Comparison of ENCODE assay signal across 16 mouse cellular contexts in the genomic region with DNA sequence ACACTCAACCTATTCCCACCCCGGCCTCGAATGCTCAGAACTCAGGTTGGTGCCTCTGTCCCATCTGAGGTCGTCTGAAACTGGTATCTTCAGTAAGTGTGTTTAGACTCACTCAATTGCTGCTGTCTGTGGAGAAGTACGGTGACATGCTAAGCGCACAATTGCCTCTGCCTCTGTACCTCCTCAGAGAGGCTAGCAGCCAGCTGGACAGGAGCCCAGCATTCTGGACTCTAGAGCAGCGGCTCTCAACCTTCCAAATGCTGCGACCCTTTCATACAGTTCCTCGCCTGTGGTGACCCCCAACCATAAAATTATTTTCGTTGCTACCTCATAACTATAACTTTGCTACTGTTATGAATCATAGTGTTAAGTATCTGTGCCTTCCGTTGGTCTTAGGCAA. TPM values are rescaled to one million over a fixed set of nuclear protein-coding genes. Genes with fewer than 3 reads are reported as not detected.
DNase-seq lines count a peak whose midpoint lies in the region; ATAC-seq and TF ChIP-seq lines count a peak whose summit lies in the region.
"Had no signal": no experiment of that assay in that cellular context is flagged by ENCODE, and none has a peak within 500 bp of the region (broad histone marks: within the 10 kb centered on the region; RNA-seq: fewer than 3 reads in every experiment).

No protein-coding gene starts in this region.

- no peak for ATAC-seq in forebrain, postnatal 0 days
- no peak for ATAC-seq in kidney, embryonic 16.5 days (ENCODE audit: low FRiP score, low TSS enrichment)
- ATAC-seq in midbrain, embryonic 12.5 days (ENCODE audit: low FRiP score, low read depth): no peak
- no peak for ATAC-seq in midbrain, embryonic 16.5 days
- ATAC-seq in forebrain, embryonic 16.5 days: no peak

- no peak for DNase-seq in forebrain, embryonic 10.5 days (ENCODE audit: extremely low spot score, low spot score)
- DNase-seq in forebrain, postnatal 0 days: no peak
- DNase-seq in kidney, postnatal 14 days: peak; percentile 21
- no peak for DNase-seq in gastrocnemius, postnatal 14 days
- DNase-seq: cerebellum, adult 8-10 months; embryo, embryonic 11 days; right cerebral cortex, postnatal 14 days; thymus, adult 18-20 months had no signal

- no peak overlapping the region for H3K9ac ChIP-seq in forebrain, postnatal 0 days
- no peak overlapping the region for H3K9ac ChIP-seq in kidney, embryonic 16.5 days (replicated peaks; ENCODE audit: low read length)
- no peak overlapping the region for H3K9ac ChIP-seq in midbrain, embryonic 12.5 days (replicated peaks)
- H3K9ac ChIP-seq in midbrain, embryonic 16.5 days (ENCODE audit: low read depth, low read length): no peak overlapping the region
- H3K9ac ChIP-seq in forebrain, embryonic 16.5 days (replicated peaks; ENCODE audit: low read depth, low read length): no peak overlapping the region
- H3K9ac ChIP-seq: hindbrain, embryonic 14.5 days; liver, embryonic 14.5 days had no signal

- intact Hi-C loops in gastrocnemius, postnatal 14 days (cut with DNase I; ENCODE audit: low total_unique reads): no loop called here

- no peak overlapping the region for H3K4me3 ChIP-seq in forebrain, embryonic 10.5 days
- H3K4me3 ChIP-seq in forebrain, postnatal 0 days (ENCODE audit: low read depth, low read length): no peak overlapping the region
- no peak overlapping the region for H3K4me3 ChIP-seq in kidney, embryonic 16.5 days (ENCODE audit: low read length)
- H3K4me3 ChIP-seq in midbrain, embryonic 12.5 days: no peak overlapping the region
- H3K4me3 ChIP-seq in midbrain, embryonic 16.5 days (ENCODE audit: low read depth, low read length): no peak overlapping the region
- no peak overlapping the region for H3K4me3 ChIP-seq in forebrain, embryonic 16.5 days (replicated peaks; ENCODE audit: low read length)
- H3K4me3 ChIP-seq: limb, embryonic 10.5 days had no signal

- H3K9me3 ChIP-seq in forebrain, embryonic 10.5 days: no peaks in the 10 kb centered on the region; the same call in 1 of the 2 replicates
- no peaks in the 10 kb centered on the region for H3K9me3 ChIP-seq in forebrain, postnatal 0 days (ENCODE audit: low read length)
- H3K9me3 ChIP-seq in kidney, embryonic 16.5 days (ENCODE audit: low read length): no peaks in the 10 kb centered on the region
- no peaks in the 10 kb centered on the region for H3K9me3 ChIP-seq in midbrain, embryonic 12.5 days
- no peaks in the 10 kb centered on the region for H3K9me3 ChIP-seq in midbrain, embryonic 16.5 days (replicated peaks; ENCODE audit: control insufficient read depth, low read length, poor library complexity, severe bottlenecking)
- no peaks in the 10 kb centered on the region for H3K9me3 ChIP-seq in forebrain, embryonic 16.5 days (ENCODE audit: control insufficient read depth, low read length)
- H3K9me3 ChIP-seq: limb, embryonic 10.5 days had no signal

- no peak for TF ChIP-seq CTCF in forebrain, postnatal 0 days (IDR thresholded peaks at IDR 0.05; ENCODE audit: low read depth)

- peak overlapping the region; percentile 88 for H3K27ac ChIP-seq in forebrain, embryonic 10.5 days
- no peak overlapping the region for H3K27ac ChIP-seq in forebrain, postnatal 0 days (ENCODE audit: low read depth, low read length)
- H3K27ac ChIP-seq in kidney, embryonic 16.5 days (ENCODE audit: low read length): no peak overlapping the region
- peak overlapping the region; percentile 89; the same call in 1 of the 2 replicates for H3K27ac ChIP-seq in midbrain, embryonic 12.5 days (replicated peaks)
- no peak overlapping the region for H3K27ac ChIP-seq in midbrain, embryonic 16.5 days (ENCODE audit: low read length)
- H3K27ac ChIP-seq in forebrain, embryonic 16.5 days (ENCODE audit: low read length): peak overlapping the region; percentile 41
- H3K27ac ChIP-seq: limb, embryonic 10.5 days; liver, embryonic 14.5 days had no signal

- H3K4me2 ChIP-seq in forebrain, postnatal 0 days (ENCODE audit: low read depth): no peak overlapping the region
- no peak overlapping the region for H3K4me2 ChIP-seq in kidney, embryonic 16.5 days (replicated peaks; ENCODE audit: low read depth, low read length)
- H3K4me2 ChIP-seq in midbrain, embryonic 12.5 days (replicated peaks): no peak overlapping the region
- no peak overlapping the region for H3K4me2 ChIP-seq in midbrain, embryonic 16.5 days (ENCODE audit: low read length)
- H3K4me2 ChIP-seq in forebrain, embryonic 16.5 days (ENCODE audit: low read length): no peak overlapping the region
- H3K4me2 ChIP-seq: hindbrain, embryonic 14.5 days had no signal

- peaks cover 82% of the 10 kb centered on the region for H3K4me1 ChIP-seq in forebrain, embryonic 10.5 days
- peaks cover 10% of the 10 kb centered on the region for H3K4me1 ChIP-seq in forebrain, postnatal 0 days (ENCODE audit: insufficient read depth)
- peaks cover 17% of the 10 kb centered on the region for H3K4me1 ChIP-seq in kidney, embryonic 16.5 days (ENCODE audit: insufficient read depth, low read length)
- H3K4me1 ChIP-seq in midbrain, embryonic 12.5 days: peaks cover 73% of the 10 kb centered on the region
- H3K4me1 ChIP-seq in midbrain, embryonic 16.5 days (ENCODE audit: control insufficient read depth, insufficient read depth, low read length): peaks cover 15% of the 10 kb centered on the region
- peaks cover 64% of the 10 kb centered on the region for H3K4me1 ChIP-seq in forebrain, embryonic 16.5 days (replicated peaks; ENCODE audit: control insufficient read depth, insufficient read depth, low read length)

- 86% methylated on average over 10 of the region's 10 CpGs for WGBS in forebrain, embryonic 10.5 days
- 37% methylated on average over 10 of the region's 10 CpGs for WGBS in forebrain, postnatal 0 days
- 66% methylated on average over 10 of the region's 10 CpGs for WGBS in kidney, embryonic 16.5 days
- 81% methylated on average over 10 of the region's 10 CpGs for WGBS in midbrain, embryonic 12.5 days
- 67% methylated on average over 10 of the region's 10 CpGs for WGBS in midbrain, embryonic 16.5 days
- 34% methylated on average over 10 of the region's 10 CpGs for WGBS in forebrain, embryonic 16.5 days

- peaks cover 11% of the 10 kb centered on the region for H3K36me3 ChIP-seq in forebrain, embryonic 10.5 days (replicated peaks)
- H3K36me3 ChIP-seq in forebrain, postnatal 0 days (ENCODE audit: insufficient read depth): no peaks in the 10 kb centered on the region
- no peaks in the 10 kb centered on the region for H3K36me3 ChIP-seq in kidney, embryonic 16.5 days (ENCODE audit: insufficient read depth, low read length)
- H3K36me3 ChIP-seq in midbrain, embryonic 12.5 days: no peaks in the 10 kb centered on the region
- H3K36me3 ChIP-seq in midbrain, embryonic 16.5 days (ENCODE audit: control insufficient read depth, insufficient read depth, low read length): no peaks in the 10 kb centered on the region
- no peaks in the 10 kb centered on the region for H3K36me3 ChIP-seq in forebrain, embryonic 16.5 days (ENCODE audit: control insufficient read depth, insufficient read depth)

- H3K27me3 ChIP-seq in forebrain, embryonic 10.5 days (ENCODE audit: poor library complexity, severe bottlenecking): peaks cover 54% of the 10 kb centered on the region
- H3K27me3 ChIP-seq in forebrain, postnatal 0 days (ENCODE audit: insufficient read depth, low read length): no peaks in the 10 kb centered on the region
- peaks cover 30% of the 10 kb centered on the region for H3K27me3 ChIP-seq in kidney, embryonic 16.5 days (ENCODE audit: insufficient read depth, low read length)
- peaks cover 62% of the 10 kb centered on the region for H3K27me3 ChIP-seq in midbrain, embryonic 12.5 days
- no peaks in the 10 kb centered on the region; the same call in 1 of the 2 replicates for H3K27me3 ChIP-seq in midbrain, embryonic 16.5 days (ENCODE audit: control insufficient read depth, insufficient read depth, low read depth, low read length)
- no peaks in the 10 kb centered on the region for H3K27me3 ChIP-seq in forebrain, embryonic 16.5 days (replicated peaks; ENCODE audit: control insufficient read depth, insufficient read depth, low read length)

RNA-seq across cellular contexts. Expression of gene Prdm16, which starts 34.3 kb away (rescaled TPM):
- 40.1 and 43.1 TPM in 2 replicates for polyA plus RNA-seq in forebrain, embryonic 10.5 days (2016; fragmentation: Nextera tagmentation; extraction: Ambion mirVana)
- total RNA-seq in forebrain, postnatal 0 days (2014; rRNA removed): 9.8 and 10.7 TPM in 2 replicates
- 7.8 and 16.3 TPM in 2 replicates for polyA plus RNA-seq in forebrain, postnatal 0 days (2015; fragmentation: Nextera tagmentation; extraction: Ambion mirVana)
- polyA plus RNA-seq in kidney, embryonic 16.5 days (2015; fragmentation: Nextera tagmentation; extraction: Ambion mirVana): 22.3 and 24.7 TPM in 2 replicates
- 14.5 and 16.2 TPM in 2 replicates for polyA plus RNA-seq in midbrain, embryonic 12.5 days (2016; fragmentation: Nextera tagmentation; extraction: Ambion mirVana)
- polyA plus RNA-seq in midbrain, embryonic 16.5 days (2015; fragmentation: Nextera tagmentation; extraction: Ambion mirVana): 11.8 and 13.1 TPM in 2 replicates
- polyA plus RNA-seq in forebrain, embryonic 16.5 days (2015; fragmentation: Nextera tagmentation; extraction: Ambion mirVana): 29.8 and 35.0 TPM in 2 replicates
- 1 to 10 TPM; 1.2 to 3.5 TPM for total RNA-seq in gastrocnemius, postnatal 14 days (2021)
- polyA plus RNA-seq: C2C12 had no signal

Comparison
In these comparisons a context has a peak if more than half of its experiments do, and no peak if none do; other contexts are left out.
1. H3K27ac ChIP-seq: peak in forebrain, embryonic 10.5 days (single experiment), midbrain, embryonic 12.5 days (single experiment) and forebrain, embryonic 16.5 days (single experiment); none in forebrain, postnatal 0 days (single experiment), kidney, embryonic 16.5 days (single experiment) and midbrain, embryonic 16.5 days (single experiment).